Mouse (Mus musculus) liver, embryonic 11.5 days (tissue): ENCODE results near the gene Mrtfb. TPM values are rescaled to one million over a fixed set of nuclear protein-coding genes. Genes with fewer than 3 reads are reported as not detected.

Experiments used
- ATAC-seq: fragments of 200-750 bp; cut with Nextera tagmentation; replicated peaks from 2 replicates; pipeline ENCODE4 v1.8.0; 2017; ENCODE audit warnings: moderate number of reproducible peaks, mild to moderate bottlenecking, moderate TSS enrichment, moderate library complexity; ENCODE audit not compliant: low FRiP score
- DNase-seq: peaks from one replicate; pipeline ENCODE4 v3.0.0-alpha.2; 2017; ENCODE audit warnings: low spot score
- H3K27ac ChIP-seq: fragments of 300-500 bp; sonication (generic); 2 replicates; pipeline ENCODE4 v1.5.1; 2014; ENCODE audit warnings: mild to moderate bottlenecking, low read depth, low read length, control low read depth
- H3K27me3 ChIP-seq: fragments of 300-500 bp; sonication (generic); replicated peaks from 2 replicates; pipeline ENCODE4 v1.6.1; 2014; ENCODE audit warnings: low read length, mixed read lengths; ENCODE audit not compliant: control insufficient read depth, insufficient read depth
- H3K36me3 ChIP-seq: fragments of 300-500 bp; sonication (generic); 2 replicates; pipeline ENCODE4 v1.6.1; 2014; ENCODE audit warnings: mild to moderate bottlenecking, low read length, moderate library complexity, mixed read lengths; ENCODE audit not compliant: control insufficient read depth, insufficient read depth
- H3K4me1 ChIP-seq: fragments of 300-500 bp; sonication (generic); replicated peaks from 2 replicates; pipeline ENCODE4 v1.6.1; 2014; ENCODE audit warnings: low read length, mixed read lengths; ENCODE audit not compliant: control insufficient read depth, insufficient read depth
- H3K4me2 ChIP-seq: fragments of 300-500 bp; sonication (generic); 2 replicates; pipeline ENCODE4 v1.6.1; 2014; ENCODE audit warnings: mild to moderate bottlenecking, control low read depth, moderate library complexity
- H3K4me3 ChIP-seq: fragments of 300-500 bp; sonication (generic); 2 replicates; pipeline ENCODE4 v1.5.1; 2014; ENCODE audit warnings: low read depth, low read length, control low read depth
- H3K9ac ChIP-seq: fragments of 300-500 bp; sonication (generic); 2 replicates; pipeline ENCODE4 v1.6.1; 2014; ENCODE audit warnings: low read depth, low read length, control low read depth
- H3K9me3 ChIP-seq: fragments of 300-500 bp; sonication (generic); 2 replicates; pipeline ENCODE4 v1.6.1; 2016; ENCODE audit warnings: low read length, inconsistent platforms, mixed read lengths; ENCODE audit not compliant: control insufficient read depth
- WGBS: fragments of 180-500 bp; shearing (Covaris S2); extraction: QIAGEN DNeasy Blood & Tissue Kit; methylation state at CpG from one replicate; pipeline ENCODE4 v1.1.7; 2014; 5-methylcytosine and 5-hydroxymethylcytosine counted together
- polyA plus RNA-seq: library from polyadenylated mRNA; unstranded; fragments of >200 nt; fragmentation: Nextera tagmentation; extraction: Ambion mirVana; gene quantifications from 2 replicates; pipeline ENCODE4 v1.2.1, GENCODE M21; 2014

Mrtfb gene
- polyA plus RNA-seq, 1 experiment from 2014 or later = 14.8 TPM

DNA sequence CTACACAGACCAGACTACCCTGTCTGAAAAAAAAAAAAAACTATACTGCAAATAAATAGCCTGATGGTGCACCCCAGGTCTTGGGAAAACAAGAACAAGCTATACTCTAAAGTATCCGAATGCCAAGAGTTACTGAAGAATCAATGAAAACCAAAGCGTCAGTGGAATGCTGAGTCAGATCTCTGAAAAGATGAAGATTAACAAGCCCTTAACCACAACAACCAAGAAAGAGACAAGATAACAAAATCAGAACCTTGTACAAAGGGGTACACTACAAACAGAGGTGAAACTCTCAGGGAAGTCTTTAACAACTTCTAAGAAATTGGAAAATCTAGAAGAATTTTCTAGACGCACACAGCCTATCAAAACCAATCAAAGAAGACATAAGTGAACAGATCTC, 166.2 kb downstream of the Mrtfb start:
- Histone ChIP-seq H3K4me3 (no peak overlapping the region), H3K27me3 (no peaks in the 10 kb centered on the region), H3K4me1 (peaks cover 6% of the 10 kb centered on the region), H3K36me3 (no peaks in the 10 kb centered on the region), H3K9me3 (no peaks in the 10 kb centered on the region), H3K27ac (no peak overlapping the region), H3K9ac (no peak overlapping the region), H3K4me2 (no peak overlapping the region)
- ATAC-seq (no peak), DNase-seq (no peak)
- WGBS = 57% methylated on average over 3 of the region's 3 CpGs

DNA sequence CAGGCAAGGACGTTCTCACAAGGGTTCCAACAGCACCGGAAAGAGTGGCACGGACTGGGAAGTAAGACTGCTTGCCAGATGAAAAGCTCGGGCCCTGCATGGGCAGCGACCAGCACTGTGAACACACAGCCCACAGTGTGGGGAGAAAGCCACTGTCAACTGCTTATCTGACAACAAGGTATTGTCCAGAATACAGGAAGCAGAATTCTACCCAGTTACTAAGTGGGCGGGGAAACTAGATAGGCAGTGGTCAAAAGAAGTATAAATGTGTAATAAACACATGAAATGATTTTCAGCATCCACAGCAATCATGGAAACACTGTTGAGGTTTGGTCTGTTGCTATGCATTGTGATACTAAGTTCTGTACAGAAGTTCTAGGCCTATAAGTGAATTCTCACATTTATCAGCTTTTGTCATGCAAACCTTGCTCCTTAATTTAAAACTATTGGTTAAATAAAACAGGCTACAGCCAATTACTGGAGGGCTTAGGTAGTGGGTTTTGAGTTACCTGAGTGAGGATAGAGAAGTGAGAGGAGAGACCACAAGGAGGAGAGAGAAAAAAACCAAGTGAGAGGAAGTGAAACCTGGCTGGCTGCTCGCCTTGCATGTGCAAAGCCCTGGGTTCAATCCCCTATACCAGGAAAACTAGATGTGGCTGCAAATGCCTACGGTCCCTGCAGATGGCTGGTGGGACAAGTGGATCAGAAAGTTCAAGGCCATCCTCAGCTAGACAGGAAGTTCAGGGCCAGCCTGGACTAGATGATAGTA, 167.5 kb downstream of the Mrtfb start:
- 49% methylated on average over 8 of the region's 8 CpGs for WGBS
- Histone ChIP-seq H3K27ac (no peak overlapping the region), H3K36me3 (no peaks in the 10 kb centered on the region), H3K4me3 (no peak overlapping the region), H3K9me3 (no peaks in the 10 kb centered on the region), H3K4me2 (no peak overlapping the region), H3K27me3 (no peaks in the 10 kb centered on the region), H3K4me1 (peaks cover 5% of the 10 kb centered on the region), H3K9ac (no peak overlapping the region)
- no peak for DNase-seq
- no peak for ATAC-seq

DNA sequence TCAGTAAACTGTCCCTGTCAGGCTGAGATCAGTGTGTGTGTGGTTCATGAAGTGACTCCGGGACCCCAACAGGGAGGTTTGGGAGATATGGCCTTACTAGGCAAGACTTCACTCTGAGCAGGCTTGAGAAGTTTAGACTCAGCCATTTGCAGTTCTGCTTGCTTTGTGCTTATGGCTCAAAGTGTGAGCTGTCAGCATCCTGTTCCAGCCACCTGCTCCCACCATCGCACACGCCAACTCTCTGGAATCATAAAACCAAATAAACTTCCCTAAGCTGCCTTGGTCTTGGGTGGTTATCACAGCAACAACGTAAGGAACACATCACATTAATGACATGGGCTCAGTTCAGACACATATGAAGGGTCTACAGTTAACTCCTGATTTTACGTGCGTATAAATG, 169.5 kb downstream of the Mrtfb start:
- Histone ChIP-seq H3K36me3 (no peaks in the 10 kb centered on the region), H3K27ac (no peak overlapping the region), H3K4me1 (peaks cover 13% of the 10 kb centered on the region), H3K4me2 (no peak overlapping the region), H3K27me3 (no peaks in the 10 kb centered on the region), H3K9ac (no peak overlapping the region), H3K4me3 (no peak overlapping the region), H3K9me3 (no peaks in the 10 kb centered on the region)
- WGBS = 83% methylated on average over 6 of the region's 6 CpGs
- DNase-seq = no peak
- no peak for ATAC-seq

DNA sequence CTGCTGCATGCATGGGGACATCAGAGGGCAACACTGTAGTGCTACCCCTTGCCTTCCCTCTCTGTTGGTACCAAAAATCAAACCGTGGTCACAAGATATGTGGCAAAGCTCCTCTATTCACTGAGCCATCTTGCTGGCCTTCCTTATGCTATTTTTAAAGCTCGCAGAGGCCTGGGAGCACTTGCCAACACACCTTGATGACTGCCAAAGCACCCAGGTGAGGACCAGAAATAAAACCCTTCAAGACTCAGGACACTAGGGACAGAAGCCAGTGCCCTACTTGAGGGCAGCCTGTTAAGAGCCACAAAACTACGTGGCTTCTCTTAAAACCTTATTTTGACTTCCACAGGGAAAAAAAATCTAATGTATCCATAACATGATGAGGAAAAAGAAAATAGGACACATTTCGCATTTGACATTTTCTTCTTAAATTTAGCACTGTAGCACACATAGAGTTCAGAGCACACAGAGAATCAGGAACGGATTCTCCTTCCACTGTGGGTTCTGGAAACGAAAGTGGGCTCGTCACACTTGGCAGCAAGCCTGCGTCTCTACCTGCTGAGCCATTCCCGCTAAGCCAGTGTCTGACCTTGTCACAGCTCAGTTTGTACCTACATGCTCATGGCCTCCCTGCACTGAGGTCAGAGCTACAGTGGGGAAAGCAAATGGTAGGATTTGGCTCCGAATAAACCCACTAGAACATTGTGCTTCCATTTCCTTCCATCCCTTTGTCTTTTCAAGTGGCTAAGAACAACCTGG, 170.7 kb downstream of the Mrtfb start:
- Histone ChIP-seq H3K27ac (no peak overlapping the region), H3K9ac (no peak overlapping the region), H3K27me3 (no peaks in the 10 kb centered on the region), H3K4me3 (no peak overlapping the region), H3K4me2 (no peak overlapping the region), H3K9me3 (no peaks in the 10 kb centered on the region), H3K36me3 (no peaks in the 10 kb centered on the region), H3K4me1 (peaks cover 21% of the 10 kb centered on the region)
- 83% methylated on average over 10 of the region's 10 CpGs for WGBS
- ATAC-seq = no peak
- no peak for DNase-seq

DNA sequence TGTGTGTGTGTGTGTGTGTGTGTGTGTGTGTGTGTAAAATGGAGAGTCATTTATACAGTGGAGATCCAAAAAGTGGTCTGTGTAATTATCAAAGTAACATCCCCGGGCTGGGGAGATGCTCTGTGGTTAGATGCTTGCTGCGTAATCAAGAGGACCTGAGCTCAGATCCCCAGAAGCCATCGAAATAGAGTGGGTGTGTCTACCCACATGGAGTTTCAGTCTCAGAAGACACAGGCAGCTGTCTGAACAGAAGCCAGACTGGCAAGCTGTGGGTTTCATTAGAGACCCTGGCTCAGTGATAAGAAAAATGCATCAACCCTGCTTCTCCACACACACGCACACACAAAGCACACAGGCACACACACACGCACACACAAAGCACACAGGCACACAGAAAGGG, 171.8 kb downstream of the Mrtfb start:
- Histone ChIP-seq H3K27ac (no peak overlapping the region), H3K4me2 (no peak overlapping the region), H3K36me3 (no peaks in the 10 kb centered on the region), H3K27me3 (no peaks in the 10 kb centered on the region), H3K9ac (no peak overlapping the region), H3K9me3 (no peaks in the 10 kb centered on the region), H3K4me3 (no peak overlapping the region), H3K4me1 (peaks cover 21% of the 10 kb centered on the region)
- 56% methylated on average over 5 of the region's 5 CpGs for WGBS
- DNase-seq (no peak), ATAC-seq (no peak)

DNA sequence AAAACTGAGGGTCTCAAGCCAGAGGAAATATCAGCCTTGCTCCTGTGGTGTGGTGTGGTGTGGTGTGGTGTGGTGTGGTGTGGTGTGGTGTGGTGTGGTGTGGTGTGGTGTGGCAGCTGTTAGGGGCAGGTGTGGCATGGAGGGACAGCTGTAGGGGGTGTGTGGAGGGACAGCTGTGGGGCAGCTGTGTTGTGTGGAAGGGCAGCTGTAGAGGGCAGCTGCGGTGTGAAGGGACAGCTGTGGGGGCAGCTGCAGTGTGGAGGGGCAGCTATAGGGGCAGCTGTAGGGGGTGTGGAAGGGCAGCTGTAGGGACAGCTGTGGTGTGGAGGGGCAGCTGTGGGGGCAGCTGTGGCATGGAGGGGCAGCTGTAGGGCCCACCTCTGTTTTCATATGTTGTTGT, 172.5 kb downstream of the Mrtfb start:
- DNase-seq = no peak
- H3K27ac ChIP-seq = no peak overlapping the region

DNA sequence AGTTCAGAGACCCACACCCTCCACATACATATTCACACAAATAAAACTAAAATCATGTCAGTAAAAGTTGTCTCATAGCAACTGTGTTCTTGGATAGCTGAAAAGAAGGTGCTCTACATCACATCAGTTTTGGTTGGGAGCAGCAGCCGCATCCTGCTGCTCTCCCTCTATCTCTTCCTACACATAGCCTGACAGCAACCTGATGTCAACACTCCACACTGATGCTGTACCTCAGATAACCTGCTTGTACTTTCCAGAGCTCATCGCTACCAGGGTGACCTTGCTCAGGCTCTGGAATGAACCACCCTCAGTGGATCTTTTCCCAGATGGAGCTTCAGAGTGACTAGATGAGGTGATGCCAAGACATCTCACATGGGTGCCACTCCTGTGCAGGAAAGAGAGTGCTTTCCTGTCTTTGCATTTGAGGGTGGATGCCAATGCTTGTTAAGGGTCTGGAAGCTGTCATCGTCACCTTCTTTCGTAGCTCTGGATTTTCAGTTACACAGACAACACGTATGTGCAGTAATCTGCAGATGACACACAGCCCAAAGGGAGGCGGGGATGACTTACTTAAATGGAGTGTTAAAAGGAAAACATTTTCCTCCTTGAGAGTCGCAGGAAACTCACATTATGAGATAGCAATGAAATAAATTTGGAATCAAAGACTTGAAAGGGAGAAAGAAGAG, 173.8 kb downstream of the Mrtfb start:
- no peak overlapping the region for H3K4me2 ChIP-seq
- DNase-seq (no peak), ATAC-seq (peak; percentile 46; the same call in 1 of the 2 replicates)
- no peak overlapping the region for H3K4me3 ChIP-seq
- H3K9ac ChIP-seq = no peak overlapping the region
- peaks cover 18% of the 10 kb centered on the region for H3K4me1 ChIP-seq
- 0 out of 2 replicates have a peak overlapping the region, but pooled peaks have one; percentile 36 for H3K27ac ChIP-seq
- no peaks in the 10 kb centered on the region for H3K9me3 ChIP-seq
- WGBS = 66% methylated on average over 7 of the region's 7 CpGs
- no peaks in the 10 kb centered on the region for H3K27me3 ChIP-seq
- no peaks in the 10 kb centered on the region for H3K36me3 ChIP-seq

More for the DNA sequence above, 172.5 kb downstream of the Mrtfb start:
- Histone ChIP-seq H3K27me3 (no peaks in the 10 kb centered on the region), H3K9ac (no peak overlapping the region), H3K36me3 (no peaks in the 10 kb centered on the region), H3K4me3 (no peak overlapping the region), H3K4me2 (no peak overlapping the region), H3K4me1 (peaks cover 18% of the 10 kb centered on the region), H3K9me3 (no peaks in the 10 kb centered on the region)
- ATAC-seq = no peak
- 94% methylated on average over 1 of the region's 1 CpGs for WGBS

DNA sequence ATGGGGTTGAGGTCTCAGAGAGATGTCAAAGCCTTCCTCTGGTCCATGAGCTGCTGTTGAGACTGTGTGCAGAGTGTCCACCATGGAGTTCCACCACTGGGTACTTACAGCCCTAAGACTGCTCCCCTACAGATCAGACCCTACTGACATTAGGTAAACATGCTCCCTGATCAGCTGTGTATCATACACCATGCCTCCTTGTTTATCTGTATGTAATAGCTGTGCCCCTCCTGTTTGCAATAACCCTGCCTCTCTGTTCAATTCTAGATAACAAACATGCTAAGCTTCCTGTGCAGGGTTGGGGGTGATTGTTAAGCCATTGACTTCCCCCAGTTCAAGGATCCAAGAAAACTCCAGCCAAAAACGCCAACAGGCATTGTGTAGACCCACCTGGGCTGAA, 174.7 kb downstream of the Mrtfb start:
- H3K9me3 ChIP-seq = no peaks in the 10 kb centered on the region
- no peak overlapping the region for H3K4me3 ChIP-seq
- ATAC-seq = peak; percentile 94
- H3K27ac ChIP-seq = peak overlapping the region; percentile 36; the same call in 1 of the 2 replicates
- no peaks in the 10 kb centered on the region for H3K27me3 ChIP-seq
- 48% methylated on average over 1 of the region's 1 CpGs for WGBS
- H3K9ac ChIP-seq = no peak overlapping the region
- no peak overlapping the region for H3K4me2 ChIP-seq
- DNase-seq = no peak
- H3K4me1 ChIP-seq = peaks cover 18% of the 10 kb centered on the region
- H3K36me3 ChIP-seq = no peaks in the 10 kb centered on the region
